Mouse (Mus musculus) lung, adult 2 months (tissue): ENCODE measurements around the gene Wdcp.

Experiments
- CTCF ChIP-seq: fragments of 200-500 bp; IDR thresholded peaks from 2 replicates; pipeline ENCODE4 v1.5.1; 2011; ENCODE audit warnings: mild to moderate bottlenecking, low read length, control low read depth; ENCODE audit not compliant: insufficient read depth
- POLR2A ChIP-seq: fragments of 200-500 bp; IDR thresholded peaks from 2 replicates; pipeline ENCODE4 v1.6.1; 2011; ENCODE audit warnings: low read depth, mild to moderate bottlenecking, control low read depth, low read length, borderline replicate concordance; ENCODE audit errors: extremely low read depth

DNA sequence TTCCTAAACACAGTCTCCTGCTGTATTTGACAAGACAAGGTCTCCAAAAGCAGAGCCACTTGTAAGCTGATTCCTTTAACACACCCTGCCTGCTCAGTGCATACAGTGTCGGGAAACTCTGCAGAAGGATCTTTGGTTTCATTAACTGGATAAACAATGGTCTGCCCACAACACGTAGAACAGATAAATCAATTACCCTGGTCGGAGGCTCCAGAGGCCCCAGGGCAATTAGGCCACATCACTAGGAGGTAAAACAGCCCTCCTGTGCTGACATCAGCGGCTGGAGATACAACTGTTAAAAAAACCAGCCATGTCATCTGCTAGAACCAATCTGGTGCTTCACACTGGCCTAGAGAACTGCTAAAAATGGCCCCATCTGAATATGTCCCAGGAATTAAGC, 6.1 kb upstream of the Wdcp start:
- TF ChIP-seq POLR2A (no peak), CTCF (no peak)
